Mouse (Mus musculus) frontal cortex, postnatal 36 days (tissue): ENCODE data around the gene Mpped1.
A peak's percentile ranks its signal among the peaks of the same experiment; 100 is the strongest.

Experiments
- DNase-seq, 2 experiments: peaks; one replicate each; pipeline ENCODE4 v3.0.0; 2022; ENCODE audit warnings: low spot score in 2 of 2

The Mpped1 gene

GRCm38 (mm10) chr15:83883821-83884220 is 104.6 kb downstream of the Mpped1 start:
- DNase-seq: no peak

- no peak for DNase-seq
Observed at GRCm38 (mm10) chr15:83884291-83884690, 105.0 kb downstream of the Mpped1 start.

- peak in 1 of 2 experiments; percentile 53 for DNase-seq
Observed at GRCm38 (mm10) chr15:83892871-83893270, 113.6 kb downstream of the Mpped1 start.

- DNase-seq: peak in 1 of 2 experiments; percentile 41
Observed at GRCm38 (mm10) chr15:83894261-83894660, 115.0 kb downstream of the Mpped1 start.

- no peak for DNase-seq
Observed at GRCm38 (mm10) chr15:83896011-83896410, 116.7 kb downstream of the Mpped1 start.

- DNase-seq: peak in 1 of 2 experiments; percentile 57
Observed at GRCm38 (mm10) chr15:83897286-83897685, 118.0 kb downstream of the Mpped1 start.

- DNase-seq: peak in 1 of 2 experiments; percentile 38
Observed at GRCm38 (mm10) chr15:83906472-83906871, 127.2 kb downstream of the Mpped1 start.
